Mouse (Mus musculus): ENCODE measurements around the gene 1700020A23Rik. TPM values are rescaled to one million over a fixed set of nuclear protein-coding genes. Genes with fewer than 3 reads are reported as not detected.

The 1700020A23Rik gene
- polyA plus RNA-seq, 1 experiment, result not detected

- WGBS, result 17% methylated on average over 14 of the region's 14 CpGs
- no peak overlapping the region for H3K4me3 ChIP-seq (replicated peaks; ENCODE audit: control insufficient read depth, low read depth, low read length)
Measured at GRCm38 (mm10) chr2:130398091-130398490, 7.0 kb upstream of the 1700020A23Rik start.

GRCm38 (mm10) chr2:130400046-130400445, 5.0 kb upstream of the 1700020A23Rik start:
- Histone ChIP-seq H3K4me3 (replicated peaks; ENCODE audit: control insufficient read depth, low read depth, low read length) (no peak overlapping the region), H3K27ac (ENCODE audit: control insufficient read depth, insufficient read depth, low read depth, low read length, poor library complexity) (no peak overlapping the region), H3K4me1 (ENCODE audit: control insufficient read depth, insufficient read depth, low read length) (no peaks in the 10 kb centered on the region)
- WGBS, result 76% methylated on average over 1 of the region's 1 CpGs
- TF ChIP-seq POLR2A (IDR thresholded peaks at IDR 0.05; ENCODE audit: borderline replicate concordance, control insufficient read depth, low read depth, low read length) (no peak), CTCF (IDR thresholded peaks at IDR 0.05; ENCODE audit: control insufficient read depth, insufficient read depth, low read length) (no peak)

More at GRCm38 (mm10) chr2:130398091-130398490, 7.0 kb upstream of the 1700020A23Rik start:
- Histone ChIP-seq H3K4me1 (ENCODE audit: control insufficient read depth, insufficient read depth, low read length) (no peaks in the 10 kb centered on the region), H3K27ac (ENCODE audit: control insufficient read depth, insufficient read depth, low read depth, low read length, poor library complexity) (no peak overlapping the region)
- no peak for TF ChIP-seq CTCF (IDR thresholded peaks at IDR 0.05; ENCODE audit: control insufficient read depth, insufficient read depth, low read length)
- TF ChIP-seq POLR2A (IDR thresholded peaks at IDR 0.05; ENCODE audit: borderline replicate concordance, control insufficient read depth, low read depth, low read length), result no peak

DNA sequence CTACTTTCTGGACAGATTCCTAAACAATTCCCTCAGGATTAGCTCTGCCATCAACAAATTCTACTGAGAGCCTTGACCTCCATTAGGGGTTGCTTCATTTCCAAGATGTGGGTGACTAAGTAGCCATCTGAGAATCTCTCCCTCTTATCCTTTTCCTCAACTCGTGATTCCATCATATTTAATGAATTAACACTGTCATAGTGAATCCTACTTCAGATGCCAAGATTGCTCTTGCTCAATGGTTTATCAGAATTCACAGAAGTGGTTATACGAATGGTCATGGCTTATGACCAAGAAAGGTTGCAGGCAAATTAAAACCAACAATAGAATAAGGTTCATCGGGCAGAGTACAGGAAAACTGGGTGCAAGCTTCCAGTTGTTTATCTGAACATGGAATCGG, 3.2 kb upstream of the 1700020A23Rik start:
- no peak for TF ChIP-seq POLR2A (IDR thresholded peaks at IDR 0.05; ENCODE audit: borderline replicate concordance, control insufficient read depth, low read depth, low read length)
- no peak for TF ChIP-seq CTCF (IDR thresholded peaks at IDR 0.05; ENCODE audit: control insufficient read depth, insufficient read depth, low read length)
- Histone ChIP-seq H3K4me1 (ENCODE audit: control insufficient read depth, insufficient read depth, low read length) (no peaks in the 10 kb centered on the region), H3K27ac (ENCODE audit: control insufficient read depth, insufficient read depth, low read depth, low read length, poor library complexity) (no peak overlapping the region), H3K4me3 (replicated peaks; ENCODE audit: control insufficient read depth, low read depth, low read length) (no peak overlapping the region)
- WGBS, result 73% methylated on average over 4 of the region's 4 CpGs

GRCm38 (mm10) chr2:130406178-130406577, 1.1 kb downstream of the 1700020A23Rik start, which contains the start of gene Tmem239:
Tmem239 (plus strand) TSS chr2:130406478.
- Histone ChIP-seq H3K27ac (ENCODE audit: control insufficient read depth, insufficient read depth, low read depth, low read length, poor library complexity) (no peak within 1 kb of the TSS), H3K4me3 (replicated peaks; ENCODE audit: control insufficient read depth, low read depth, low read length) (no peak within 1 kb of the TSS), H3K4me1 (ENCODE audit: control insufficient read depth, insufficient read depth, low read length) (no peaks in the 10 kb centered on the region)
- 78% methylated on average over 2 of the region's 2 CpGs for WGBS
- TF ChIP-seq POLR2A (IDR thresholded peaks at IDR 0.05; ENCODE audit: borderline replicate concordance, control insufficient read depth, low read depth, low read length) (no peak), CTCF (IDR thresholded peaks at IDR 0.05; ENCODE audit: control insufficient read depth, insufficient read depth, low read length) (no peak)

- no peak overlapping the region for H3K27ac ChIP-seq (ENCODE audit: control insufficient read depth, insufficient read depth, low read depth, low read length, poor library complexity)
- H3K4me3 ChIP-seq (replicated peaks; ENCODE audit: control insufficient read depth, low read depth, low read length), result no peak overlapping the region
- 66% methylated on average over 6 of the region's 6 CpGs for WGBS
- TF ChIP-seq CTCF (IDR thresholded peaks at IDR 0.05; ENCODE audit: control insufficient read depth, insufficient read depth, low read length) (no peak), POLR2A (IDR thresholded peaks at IDR 0.05; ENCODE audit: borderline replicate concordance, control insufficient read depth, low read depth, low read length) (no peak)
- no peaks in the 10 kb centered on the region for H3K4me1 ChIP-seq (ENCODE audit: control insufficient read depth, insufficient read depth, low read length)
Measured at GRCm38 (mm10) chr2:130408194-130408593, 3.1 kb downstream of the 1700020A23Rik start.

DNA sequence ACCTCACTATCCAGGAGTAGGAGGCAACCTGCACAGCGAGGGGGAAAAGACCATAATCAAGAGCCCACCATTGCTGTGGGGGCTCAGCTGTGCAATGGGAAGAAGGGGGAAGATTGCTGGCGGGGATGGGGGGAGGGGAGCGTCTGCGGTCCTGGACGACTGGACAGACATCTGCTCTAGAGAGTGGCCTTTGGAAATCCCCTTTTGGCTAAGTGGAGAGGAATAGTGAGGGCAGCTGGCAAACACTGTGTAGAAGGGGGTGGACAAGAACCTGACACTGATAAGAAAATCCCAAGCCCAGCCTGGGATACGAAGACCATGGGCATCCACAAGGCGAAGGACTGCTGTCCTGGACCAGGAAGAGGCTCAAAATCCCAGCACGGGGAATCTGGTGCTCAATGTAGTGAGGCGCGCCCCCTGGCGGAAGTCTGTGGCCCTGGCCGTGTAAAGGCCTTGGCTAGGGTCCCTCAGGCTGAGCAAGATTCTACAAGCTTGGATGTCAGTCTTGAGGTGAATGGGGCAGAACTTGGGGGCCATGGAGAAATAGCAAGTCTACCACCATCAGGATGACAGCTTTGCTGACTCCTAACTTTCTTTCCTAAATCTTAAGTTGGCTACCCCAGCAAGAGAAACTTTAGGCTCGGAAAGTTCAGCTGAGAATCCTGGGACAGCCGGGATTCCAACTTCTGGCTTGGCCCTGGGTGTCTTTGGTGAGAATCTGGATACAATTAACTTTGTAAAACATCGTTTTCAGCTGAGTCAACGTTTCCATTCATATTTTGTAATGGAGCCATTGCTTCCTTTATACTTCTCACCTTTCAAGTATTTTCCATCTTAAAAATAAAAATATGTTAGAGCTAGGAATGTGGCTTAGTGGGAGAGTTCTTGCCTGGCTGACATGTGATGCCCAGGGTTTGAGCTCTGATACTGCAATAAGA, 6.8 kb downstream of the 1700020A23Rik start:
- WGBS, result 27% methylated on average over 16 of the region's 16 CpGs
- Histone ChIP-seq H3K4me1 (ENCODE audit: control insufficient read depth, insufficient read depth, low read length) (no peaks in the 10 kb centered on the region), H3K27ac (ENCODE audit: control insufficient read depth, insufficient read depth, low read depth, low read length, poor library complexity) (no peak overlapping the region), H3K4me3 (replicated peaks; ENCODE audit: control insufficient read depth, low read depth, low read length) (no peak overlapping the region)
- TF ChIP-seq CTCF (IDR thresholded peaks at IDR 0.05; ENCODE audit: control insufficient read depth, insufficient read depth, low read length), result peak; percentile 83
- TF ChIP-seq POLR2A (IDR thresholded peaks at IDR 0.05; ENCODE audit: borderline replicate concordance, control insufficient read depth, low read depth, low read length), result no peak

DNA sequence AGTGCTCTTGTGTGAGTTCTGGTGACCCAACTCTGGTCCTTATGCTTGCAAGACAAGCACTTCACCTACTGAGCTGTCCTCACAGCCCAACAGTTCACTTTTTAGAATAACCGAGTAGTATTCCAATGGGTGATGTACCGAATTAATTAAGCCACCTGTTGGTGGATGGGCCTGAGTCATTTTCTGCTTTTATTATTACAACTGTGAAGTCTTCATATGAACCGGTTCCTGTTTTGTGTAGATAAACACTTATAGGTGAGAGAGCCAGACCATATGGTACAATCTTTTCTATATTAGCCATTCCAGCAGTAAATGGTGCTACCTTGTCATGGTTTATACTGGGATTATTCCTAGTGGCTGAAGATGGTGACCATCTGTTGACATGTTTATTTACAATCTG, 7.7 kb downstream of the 1700020A23Rik start:
- 74% methylated on average over 3 of the region's 3 CpGs for WGBS
- no peak overlapping the region for H3K4me3 ChIP-seq (replicated peaks; ENCODE audit: control insufficient read depth, low read depth, low read length)
- H3K4me1 ChIP-seq (ENCODE audit: control insufficient read depth, insufficient read depth, low read length), result no peaks in the 10 kb centered on the region
- H3K27ac ChIP-seq (ENCODE audit: control insufficient read depth, insufficient read depth, low read depth, low read length, poor library complexity), result no peak overlapping the region
- TF ChIP-seq POLR2A (IDR thresholded peaks at IDR 0.05; ENCODE audit: borderline replicate concordance, control insufficient read depth, low read depth, low read length) (no peak), CTCF (IDR thresholded peaks at IDR 0.05; ENCODE audit: control insufficient read depth, insufficient read depth, low read length) (no peak)

GRCm38 (mm10) chr2:130414094-130414856, 9.2 kb downstream of the 1700020A23Rik start:
- TF ChIP-seq CTCF (IDR thresholded peaks at IDR 0.05; ENCODE audit: control insufficient read depth, insufficient read depth, low read length) (no peak), POLR2A (IDR thresholded peaks at IDR 0.05; ENCODE audit: borderline replicate concordance, control insufficient read depth, low read depth, low read length) (no peak)
- Histone ChIP-seq H3K4me3 (replicated peaks; ENCODE audit: control insufficient read depth, low read depth, low read length) (no peak overlapping the region), H3K27ac (ENCODE audit: control insufficient read depth, insufficient read depth, low read depth, low read length, poor library complexity) (no peak overlapping the region), H3K4me1 (ENCODE audit: control insufficient read depth, insufficient read depth, low read length) (no peaks in the 10 kb centered on the region)
- WGBS, result 64% methylated on average over 6 of the region's 6 CpGs
